Mouse (Mus musculus) left cerebral cortex, postnatal 10 days (tissue): ENCODE data around the gene Olfr1099. TPM values are rescaled to one million over a fixed set of nuclear protein-coding genes. Genes with fewer than 3 reads are reported as not detected.

Experiments
- DNase-seq, 2 experiments: peaks; one replicate each; pipeline ENCODE4 v3.0.0; 2021 to 2022; ENCODE audit warnings: low spot score in 2 of 2, mixed read lengths in 1 of 2; ENCODE audit errors: extremely low spot score in 1 of 2
- intact Hi-C: fragments of 180-260 bp; cut with DNase I; formaldehyde crosslinking; loops from one replicate; pipeline ENCODE4 v1.15.1; 2025
- total RNA-seq, 2 experiments: library from RNA; stranded (reverse); gene quantifications; 2 replicates each; pipeline ENCODE4 v1.2.3; 2021

Olfr1099 gene
- not detected for total RNA-seq

GRCm38 (mm10) chr2:86960593-86960992, at the start of gene Olfr1099:
Gene Olfr1099 (minus strand): TSS chr2:86960693.
- intact Hi-C loops = no loop called here
- DNase-seq = no peak

DNA sequence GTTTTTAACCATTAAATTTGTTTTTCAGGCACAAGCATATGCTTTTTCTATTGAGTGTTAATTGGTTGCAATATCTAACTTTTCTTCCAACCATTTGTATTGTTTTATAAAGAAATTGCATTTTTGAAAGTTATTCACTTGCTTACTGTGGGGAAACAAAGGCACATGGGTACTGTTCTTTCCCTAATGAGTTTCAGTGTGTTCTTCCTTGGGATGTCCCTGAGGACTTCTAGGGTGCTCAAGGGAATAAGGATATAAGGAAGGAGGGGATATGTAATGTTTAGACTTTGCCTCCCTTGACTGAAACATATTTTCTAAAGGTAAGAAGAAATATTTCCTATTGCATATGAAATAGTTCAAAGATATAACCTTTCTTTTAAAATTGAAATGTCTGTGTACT, 37.6 kb upstream of the Olfr1099 start, which contains the start of gene Olfr1102:
Gene Olfr1102 (plus strand): TSS at position 301 of the 400 bp plus-strand sequence.
- intact Hi-C loops = no loop called here
- no peak for DNase-seq

DNA sequence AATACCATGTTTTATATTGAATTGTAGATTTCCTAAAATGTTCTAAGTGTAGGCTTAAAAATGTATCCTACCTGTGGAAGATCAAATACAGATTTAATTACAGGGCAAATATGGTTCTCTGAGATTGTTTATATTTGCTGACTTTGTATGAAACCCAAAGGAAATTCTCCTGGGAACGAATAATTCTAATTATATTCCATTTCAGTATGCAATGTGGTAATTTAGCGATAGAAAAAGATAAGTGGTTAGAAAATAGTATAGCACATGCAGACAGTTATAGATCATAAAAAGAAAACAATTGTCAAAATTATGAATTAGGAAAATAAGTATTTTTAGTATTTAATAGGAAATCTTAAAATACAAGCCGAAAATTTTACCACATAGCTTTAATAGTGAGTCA, 30.6 kb upstream of the Olfr1099 start, which contains the start of gene Olfr1101:
Gene Olfr1101 (minus strand): TSS at position 101 of the 400 bp plus-strand sequence.
- intact Hi-C loops = no loop called here
- DNase-seq = no peak

- intact Hi-C loops = no loop called here
- no peak for DNase-seq
Observed at GRCm38 (mm10) chr2:86979854-86980253, 19.4 kb upstream of the Olfr1099 start, which contains the start of gene Olfr1100. Gene Olfr1100 (minus strand): TSS chr2:86979954.

GRCm38 (mm10) chr2:86926557-86926956, 33.9 kb downstream of the Olfr1099 start:
- DNase-seq = no peak

GRCm38 (mm10) chr2:86924445-86924844, 36.0 kb downstream of the Olfr1099 start, which contains the start of gene Olfr1098:
Gene Olfr1098 (minus strand): TSS chr2:86924545.
- no peak for DNase-seq
- intact Hi-C loops = no loop called here

More at GRCm38 (mm10) chr2:86926557-86926956, 33.9 kb downstream of the Olfr1099 start:
- intact Hi-C loops = no loop called here

DNA sequence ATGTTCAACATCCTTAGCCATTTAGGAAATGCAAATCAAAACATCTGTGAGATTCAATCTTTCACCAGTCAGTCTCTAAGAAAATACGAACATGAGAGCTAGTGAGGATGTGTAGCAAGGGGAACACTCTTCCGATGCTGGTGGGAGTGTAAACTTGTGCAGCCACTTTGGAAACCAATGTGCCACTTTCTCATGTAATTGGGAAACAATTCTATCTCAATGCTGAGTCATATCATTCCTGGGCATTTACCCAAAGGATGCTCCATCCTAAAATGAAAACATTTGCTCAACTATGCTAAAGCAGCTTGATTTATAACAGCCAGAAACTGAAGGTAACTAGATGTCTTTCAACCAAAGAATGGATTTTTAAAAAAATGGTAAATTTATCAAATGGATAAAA, 54.8 kb downstream of the Olfr1099 start:
- DNase-seq = no peak
- intact Hi-C loops = no loop called here

Other genes with a start within 250 kb of the Olfr1099 start
- not detected for gene Olfr1089, start 227.0 kb downstream of the Olfr1099 start, total RNA-seq
- not detected for gene Olfr1090, start 201.7 kb downstream of the Olfr1099 start, total RNA-seq
- not detected for gene Olfr1093, start 178.2 kb downstream of the Olfr1099 start, total RNA-seq
- not detected for gene Olfr141, start 150.7 kb downstream of the Olfr1099 start, total RNA-seq
- gene Olfr1094, start 136.0 kb downstream of the Olfr1099 start, total RNA-seq = not detected
- not detected for gene Olfr1095, start 109.0 kb downstream of the Olfr1099 start, total RNA-seq
- gene Gm13723, start 85.9 kb downstream of the Olfr1099 start, total RNA-seq = not detected
- not detected for gene Olfr1097, start 68.5 kb downstream of the Olfr1099 start, total RNA-seq
- not detected for gene Olfr1098, start 36.1 kb downstream of the Olfr1099 start, total RNA-seq
- gene Olfr1100, start 19.3 kb upstream of the Olfr1099 start, total RNA-seq = not detected
- not detected for gene Olfr1101, start 30.5 kb upstream of the Olfr1099 start, total RNA-seq
- gene Olfr1102, start 37.7 kb upstream of the Olfr1099 start, total RNA-seq = not detected
- not detected for gene Olfr1104, start 66.4 kb upstream of the Olfr1099 start, total RNA-seq
- not detected for gene Olfr1105, start 75.8 kb upstream of the Olfr1099 start, total RNA-seq
- gene Olfr1106, start 91.6 kb upstream of the Olfr1099 start, total RNA-seq = not detected
- not detected for gene Olfr1107, start 115.1 kb upstream of the Olfr1099 start, total RNA-seq
- not detected for gene Olfr1109, start 135.3 kb upstream of the Olfr1099 start, total RNA-seq
- gene Olfr259, start 153.9 kb upstream of the Olfr1099 start, total RNA-seq = not detected
- gene Olfr1110, start 179.6 kb upstream of the Olfr1099 start, total RNA-seq = not detected
- gene Olfr1111, start 191.9 kb upstream of the Olfr1099 start, total RNA-seq = not detected
- gene Olfr1112, start 227.1 kb upstream of the Olfr1099 start, total RNA-seq = not detected
- not detected for gene Olfr1113, start 248.3 kb upstream of the Olfr1099 start, total RNA-seq